Mouse (Mus musculus): ENCODE results near the gene Mbd3. TPM values are rescaled to one million over a fixed set of nuclear protein-coding genes. Genes with fewer than 3 reads are reported as not detected.

Mbd3 gene
- polyA plus RNA-seq, 1 experiment from 2014 or later, result 365 TPM

GRCm38 (mm10) chr10:80369995-80370747 lies 29.2 kb downstream of the Mbd3 start:
- Histone ChIP-seq H3K27me3 (ENCODE audit: insufficient read depth, poor library complexity, severe bottlenecking) (peaks cover 38% of the 10 kb centered on the region), H3K9me3 (peaks cover 5% of the 10 kb centered on the region; the same call in 1 of the 2 replicates), H3K4me1 (replicated peaks) (peaks cover 18% of the 10 kb centered on the region), H3K27ac (no peak overlapping the region), H3K4me3 (no peak overlapping the region), H3K36me3 (no peaks in the 10 kb centered on the region)
- 79% methylated on average over 21 of the region's 21 CpGs for WGBS
- DNase-seq (ENCODE audit: low spot score), result no peak

GRCm38 (mm10) chr10:80368392-80368791 lies 31.0 kb downstream of the Mbd3 start:
- no peak for DNase-seq (ENCODE audit: low spot score)
- WGBS, result 91% methylated on average over 6 of the region's 6 CpGs

GRCm38 (mm10) chr10:80367954-80368353 lies 31.4 kb downstream of the Mbd3 start:
- WGBS, result 57% methylated on average over 5 of the region's 5 CpGs

More at GRCm38 (mm10) chr10:80368392-80368791, 31.0 kb downstream of the Mbd3 start:
- Histone ChIP-seq H3K27me3 (ENCODE audit: insufficient read depth, poor library complexity, severe bottlenecking) (peaks cover 56% of the 10 kb centered on the region), H3K4me3 (no peak overlapping the region), H3K9me3 (peaks cover 5% of the 10 kb centered on the region; the same call in 1 of the 2 replicates), H3K4me1 (replicated peaks) (peaks cover 28% of the 10 kb centered on the region), H3K27ac (no peak overlapping the region), H3K36me3 (no peaks in the 10 kb centered on the region)

GRCm38 (mm10) chr10:80365736-80366135 lies 33.6 kb downstream of the Mbd3 start:
- WGBS, result 66% methylated on average over 6 of the region's 6 CpGs
- peaks cover 5% of the 10 kb centered on the region; the same call in 1 of the 2 replicates for H3K9me3 ChIP-seq
- no peak overlapping the region for H3K27ac ChIP-seq
- H3K4me3 ChIP-seq, result no peak overlapping the region
- no peaks in the 10 kb centered on the region for H3K36me3 ChIP-seq
- peaks cover 10% of the 10 kb centered on the region for H3K4me1 ChIP-seq (replicated peaks)
- no peak for DNase-seq (ENCODE audit: low spot score)
- peaks cover 70% of the 10 kb centered on the region for H3K27me3 ChIP-seq (ENCODE audit: insufficient read depth, poor library complexity, severe bottlenecking)

More at GRCm38 (mm10) chr10:80367954-80368353, 31.4 kb downstream of the Mbd3 start:
- DNase-seq (ENCODE audit: low spot score), result no peak
- no peak overlapping the region for H3K4me3 ChIP-seq
- no peak overlapping the region for H3K27ac ChIP-seq
- H3K36me3 ChIP-seq, result no peaks in the 10 kb centered on the region
- peaks cover 57% of the 10 kb centered on the region for H3K27me3 ChIP-seq (ENCODE audit: insufficient read depth, poor library complexity, severe bottlenecking)
- peaks cover 5% of the 10 kb centered on the region; the same call in 1 of the 2 replicates for H3K9me3 ChIP-seq
- peaks cover 28% of the 10 kb centered on the region for H3K4me1 ChIP-seq (replicated peaks)

GRCm38 (mm10) chr10:80363734-80364133 lies 35.6 kb downstream of the Mbd3 start:
- WGBS, result 39% methylated on average over 6 of the region's 6 CpGs
- H3K4me1 ChIP-seq (replicated peaks), result peaks cover 10% of the 10 kb centered on the region
- no peaks in the 10 kb centered on the region for H3K36me3 ChIP-seq
- H3K4me3 ChIP-seq, result no peak overlapping the region
- H3K27me3 ChIP-seq (ENCODE audit: insufficient read depth, poor library complexity, severe bottlenecking), result peaks cover 90% of the 10 kb centered on the region
- no peak overlapping the region for H3K27ac ChIP-seq
- DNase-seq (ENCODE audit: low spot score), result no peak
- H3K9me3 ChIP-seq, result peaks cover 5% of the 10 kb centered on the region; the same call in 1 of the 2 replicates

GRCm38 (mm10) chr10:80357994-80358639 lies 41.2 kb downstream of the Mbd3 start:
- DNase-seq (ENCODE audit: low spot score), result no peak
- Histone ChIP-seq H3K27me3 (ENCODE audit: insufficient read depth, poor library complexity, severe bottlenecking) (peaks cover 97% of the 10 kb centered on the region), H3K9me3 (no peaks in the 10 kb centered on the region), H3K4me3 (peak overlapping the region; percentile 34), H3K27ac (no peak overlapping the region), H3K36me3 (no peaks in the 10 kb centered on the region), H3K4me1 (replicated peaks) (peaks cover 22% of the 10 kb centered on the region)
- 9% methylated on average over 31 of the region's 31 CpGs for WGBS

GRCm38 (mm10) chr10:80357336-80357735 lies 42.0 kb downstream of the Mbd3 start:
- Histone ChIP-seq H3K4me3 (peak overlapping the region; percentile 34; the same call in 1 of the 2 replicates), H3K27me3 (ENCODE audit: insufficient read depth, poor library complexity, severe bottlenecking) (peaks cover 97% of the 10 kb centered on the region), H3K4me1 (replicated peaks) (peaks cover 22% of the 10 kb centered on the region), H3K9me3 (no peaks in the 10 kb centered on the region), H3K36me3 (no peaks in the 10 kb centered on the region), H3K27ac (no peak overlapping the region)
- no peak for DNase-seq (ENCODE audit: low spot score)
- 34% methylated on average over 7 of the region's 7 CpGs for WGBS

GRCm38 (mm10) chr10:80356737-80357136 lies 42.6 kb downstream of the Mbd3 start:
- no peak overlapping the region for H3K27ac ChIP-seq
- H3K4me1 ChIP-seq (replicated peaks), result peaks cover 22% of the 10 kb centered on the region
- H3K4me3 ChIP-seq, result peak overlapping the region; percentile 45
- no peaks in the 10 kb centered on the region for H3K9me3 ChIP-seq
- H3K36me3 ChIP-seq, result no peaks in the 10 kb centered on the region
- WGBS, result 3% methylated on average over 34 of the region's 34 CpGs
- DNase-seq (ENCODE audit: low spot score), result no peak
- H3K27me3 ChIP-seq (ENCODE audit: insufficient read depth, poor library complexity, severe bottlenecking), result peaks cover 100% of the 10 kb centered on the region

GRCm38 (mm10) chr10:80356001-80356682 lies 43.2 kb downstream of the Mbd3 start, which contains the start of gene Plk5:
TSS of gene Plk5 (plus strand) at chr10:80356459.
- no peak for DNase-seq (ENCODE audit: low spot score)
- Histone ChIP-seq H3K27me3 (ENCODE audit: insufficient read depth, poor library complexity, severe bottlenecking) (peaks cover 100% of the 10 kb centered on the region), H3K36me3 (no peaks in the 10 kb centered on the region), H3K4me3 (peak within 1 kb of the TSS; percentile 45), H3K9me3 (no peaks in the 10 kb centered on the region), H3K27ac (no peak within 1 kb of the TSS), H3K4me1 (replicated peaks) (peaks cover 22% of the 10 kb centered on the region)
- WGBS, result under 1% methylated on average over 53 of the region's 53 CpGs

- Histone ChIP-seq H3K27me3 (ENCODE audit: insufficient read depth, poor library complexity, severe bottlenecking) (peaks cover 100% of the 10 kb centered on the region), H3K27ac (no peak overlapping the region), H3K36me3 (no peaks in the 10 kb centered on the region), H3K4me3 (no peak overlapping the region), H3K4me1 (replicated peaks) (peaks cover 23% of the 10 kb centered on the region), H3K9me3 (no peaks in the 10 kb centered on the region)
- 10% methylated on average over 9 of the region's 9 CpGs for WGBS
- no peak for DNase-seq (ENCODE audit: low spot score)
These were observed 43.9 kb downstream of the Mbd3 start for GRCm38 (mm10) chr10:80355431-80355830.

GRCm38 (mm10) chr10:80352727-80353126 lies 46.6 kb downstream of the Mbd3 start:
- no peak overlapping the region for H3K27ac ChIP-seq
- H3K4me1 ChIP-seq (replicated peaks), result peaks cover 39% of the 10 kb centered on the region
- WGBS, result 68% methylated on average over 8 of the region's 8 CpGs
- H3K36me3 ChIP-seq, result no peaks in the 10 kb centered on the region
- peaks cover 100% of the 10 kb centered on the region for H3K27me3 ChIP-seq (ENCODE audit: insufficient read depth, poor library complexity, severe bottlenecking)
- no peak overlapping the region for H3K4me3 ChIP-seq
- DNase-seq (ENCODE audit: low spot score), result no peak
- H3K9me3 ChIP-seq, result no peaks in the 10 kb centered on the region

GRCm38 (mm10) chr10:80351896-80352295 lies 47.5 kb downstream of the Mbd3 start:
- 23% methylated on average over 11 of the region's 11 CpGs for WGBS
- Histone ChIP-seq H3K9me3 (no peaks in the 10 kb centered on the region), H3K4me3 (no peak overlapping the region), H3K27ac (no peak overlapping the region), H3K4me1 (replicated peaks) (peaks cover 43% of the 10 kb centered on the region), H3K27me3 (ENCODE audit: insufficient read depth, poor library complexity, severe bottlenecking) (peaks cover 100% of the 10 kb centered on the region), H3K36me3 (no peaks in the 10 kb centered on the region)
- DNase-seq (ENCODE audit: low spot score), result no peak
